Mouse (Mus musculus) stomach, adult 2 months (tissue): ENCODE data around the gene Ranbp1. TPM values are rescaled to one million over a fixed set of nuclear protein-coding genes. Genes with fewer than 3 reads are reported as not detected.

ENCODE experiments used
- polyA plus RNA-seq: library from polyadenylated mRNA; depleted of rRNA; stranded (reverse); fragments of >200 nt; gene quantifications from 2 replicates; pipeline ENCODE4 v1.2.3, GENCODE M21; 2012; rRNA removed

Gene Ranbp1
- polyA plus RNA-seq = 33.3 and 35.3 TPM in 2 replicates

DNA sequence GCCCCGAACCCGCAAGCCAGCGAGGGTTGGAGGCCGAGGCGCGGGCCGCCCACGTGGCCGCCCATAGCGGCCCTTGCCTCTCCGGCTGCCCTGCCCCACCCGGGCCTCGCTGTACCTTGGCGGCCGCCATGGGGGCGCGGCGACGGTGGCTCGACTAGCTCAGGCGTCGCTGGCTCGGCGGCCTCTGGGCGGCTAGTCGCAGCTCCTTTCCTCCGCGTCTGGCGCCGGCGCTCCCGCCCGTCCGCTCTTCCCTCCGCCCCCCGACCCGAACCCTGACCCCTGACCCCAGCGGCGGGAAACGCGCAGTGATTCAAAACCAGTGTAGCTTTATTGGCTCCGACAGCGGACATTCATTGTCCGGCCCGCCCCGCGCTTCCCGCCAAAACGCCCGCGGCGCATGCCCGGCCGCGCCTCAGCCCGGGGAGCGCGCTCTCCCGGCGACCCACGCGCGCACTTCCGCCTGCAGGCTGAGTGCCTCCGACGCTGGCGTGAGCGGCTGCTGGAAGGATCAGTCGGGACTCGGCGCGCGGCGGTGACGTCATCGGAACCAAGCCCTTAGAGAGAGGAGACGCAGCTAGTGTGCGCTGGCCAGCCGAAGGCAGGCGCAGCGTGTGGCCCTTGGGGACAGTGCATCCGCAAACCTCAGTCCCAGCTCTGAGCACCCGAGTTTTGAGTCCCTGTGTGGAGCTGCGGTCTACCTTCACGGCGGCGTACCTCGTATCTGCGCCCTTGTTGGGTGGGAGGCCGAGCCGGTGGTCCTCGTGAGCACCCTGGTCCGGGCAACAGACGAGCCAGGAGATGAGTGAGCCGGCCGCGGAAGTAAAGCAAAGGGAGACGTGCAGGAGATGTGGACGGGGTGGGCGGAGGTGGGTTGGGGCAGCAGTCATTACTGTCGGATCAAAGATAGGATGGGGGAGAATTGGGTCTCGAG, at the start of gene Ranbp1, which contains the start of gene Trmt2a:
Gene Ranbp1 (minus strand): TSS at position 300 of the 931 bp plus-strand sequence.
Gene Trmt2a (plus strand): TSS at position 247 of the 931 bp plus-strand sequence.

DNA sequence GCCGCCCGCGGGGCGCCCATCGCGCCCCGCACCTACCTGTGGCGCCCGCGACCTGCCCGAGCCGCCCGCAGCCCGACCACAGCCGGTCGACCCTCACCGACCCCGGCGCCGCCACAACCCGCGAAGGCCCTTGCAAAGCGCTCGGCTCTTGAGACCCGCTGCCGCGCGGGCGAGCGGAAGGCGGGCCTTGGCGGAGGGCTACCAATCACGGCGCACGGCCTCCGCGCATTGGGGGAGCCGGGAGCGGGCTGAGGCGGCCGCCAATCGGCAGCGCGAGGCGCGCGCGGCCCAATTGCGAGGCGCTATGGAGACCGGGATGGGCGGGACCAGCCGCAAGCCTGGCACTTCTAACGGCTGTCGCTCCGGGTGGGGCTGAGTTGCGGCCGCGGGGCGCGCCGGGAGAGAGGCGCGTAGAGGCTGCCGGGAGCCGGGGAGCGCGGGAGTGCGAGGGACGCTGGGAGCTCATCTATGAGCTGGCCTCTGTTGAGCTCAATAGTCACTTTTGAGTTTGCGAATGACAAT, 40.6 kb upstream of the Ranbp1 start, which contains the start of gene Dgcr8:
Gene Dgcr8 (minus strand): TSS at position 180 of the 522 bp plus-strand sequence.

DNA sequence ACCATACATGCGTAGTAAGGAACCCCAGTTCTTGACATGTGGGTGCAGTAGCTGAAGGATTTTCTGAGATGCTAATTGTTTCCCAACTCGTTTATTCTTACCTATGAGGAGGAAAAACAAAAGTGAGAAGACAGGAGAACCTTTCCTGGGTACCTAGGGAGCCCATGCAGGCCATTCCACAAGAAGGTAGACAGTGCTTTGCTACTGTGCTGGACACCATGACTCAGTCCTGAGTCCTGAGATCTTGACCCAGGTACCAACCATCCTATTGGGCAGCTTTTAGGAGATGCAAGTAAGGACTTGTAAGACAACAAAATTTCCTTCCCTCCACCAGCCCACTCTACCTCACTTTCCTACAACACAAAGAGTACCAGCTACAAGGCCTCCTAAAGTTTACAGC, 9.7 kb upstream of the Ranbp1 start, which contains the start of gene Gm49776:
Gene Gm49776 (minus strand): TSS at position 101 of the 400 bp plus-strand sequence.

DNA sequence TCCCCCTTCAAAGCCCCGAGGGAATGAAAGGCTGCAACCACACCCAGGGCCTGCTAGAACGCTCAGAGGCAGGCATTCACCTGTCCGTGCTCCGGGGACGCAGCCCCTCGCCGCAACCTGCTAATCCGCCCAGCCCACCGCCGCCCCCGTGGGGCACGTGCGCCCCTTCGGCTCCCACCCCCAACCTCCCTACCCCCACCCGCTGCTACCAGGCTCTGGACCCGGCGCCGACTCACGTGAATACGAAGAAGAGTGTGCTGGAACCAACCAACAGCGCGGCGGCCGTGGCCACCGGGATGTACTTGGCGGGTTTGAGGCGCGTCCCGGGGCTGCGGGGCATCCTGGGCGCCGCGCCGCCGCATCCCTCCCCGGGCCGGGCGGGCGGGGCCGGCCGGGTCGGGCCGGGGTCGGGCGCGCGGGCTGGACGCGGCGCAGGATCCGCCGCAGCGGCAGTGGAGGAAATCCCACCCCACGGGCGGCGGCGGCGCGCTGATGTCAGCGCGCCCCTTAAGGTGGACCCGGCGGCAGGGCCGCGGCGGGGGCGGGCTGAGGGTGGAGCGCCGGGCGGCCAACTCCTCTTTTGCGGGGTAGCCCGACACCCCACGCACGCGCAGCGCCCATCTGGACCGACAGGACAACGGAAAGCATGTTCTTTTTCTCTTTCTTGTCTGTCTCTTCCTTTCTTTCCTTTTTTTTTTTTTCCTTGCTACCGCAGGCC, 13.7 kb downstream of the Ranbp1 start, which contains the start of gene Zdhhc8:
Gene Zdhhc8 (minus strand): TSS at position 466 of the 718 bp plus-strand sequence.

DNA sequence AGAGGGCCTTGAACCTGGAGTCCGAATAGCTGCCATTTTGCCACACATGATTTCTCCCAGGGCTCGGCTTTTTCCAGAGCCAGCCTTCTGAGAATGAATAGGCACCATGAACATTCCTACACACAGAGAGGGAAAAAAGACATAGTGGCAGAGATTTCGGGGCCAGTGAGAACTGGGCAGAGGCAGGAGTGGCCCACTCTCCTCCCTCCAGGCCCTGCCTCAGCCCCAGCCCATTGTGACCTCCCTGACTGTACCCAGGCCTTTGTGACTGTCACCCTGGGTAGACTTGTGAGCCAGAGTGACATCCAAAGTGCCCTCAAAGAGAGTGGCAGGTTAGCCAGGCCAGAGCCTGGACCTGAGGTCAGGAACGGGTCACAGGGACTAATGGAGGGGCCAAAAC, 31.0 kb downstream of the Ranbp1 start, which contains the start of gene Ccdc188:
Gene Ccdc188 (plus strand): TSS at position 301 of the 400 bp plus-strand sequence.

Other genes with a start within 250 kb of the Ranbp1 start
- gene Dgcr6, start 195.9 kb downstream of the Ranbp1 start, polyA plus RNA-seq = 32.9 and 53.4 TPM in 2 replicates
- 17.1 and 18.7 TPM in 2 replicates for gene Prodh, start 158.5 kb downstream of the Ranbp1 start, polyA plus RNA-seq
- 8.3 and 11.5 TPM in 2 replicates for gene Rtn4r, start 121.1 kb downstream of the Ranbp1 start, polyA plus RNA-seq
- gene Ccdc188, start 30.9 kb downstream of the Ranbp1 start, polyA plus RNA-seq = not detected in 2 replicates
- gene Zdhhc8, start 13.6 kb downstream of the Ranbp1 start, polyA plus RNA-seq = 44.7 and 45.3 TPM in 2 replicates
- 21.1 and 23.2 TPM in 2 replicates for gene Trmt2a, start 53 bp downstream of the Ranbp1 start, polyA plus RNA-seq
- not detected in 2 replicates for gene Gm49776, start 9.6 kb upstream of the Ranbp1 start, polyA plus RNA-seq
- 2.6 and 4.9 TPM in 2 replicates for gene Dgcr8, start 40.5 kb upstream of the Ranbp1 start, polyA plus RNA-seq
- gene Tango2, start 99.4 kb upstream of the Ranbp1 start, polyA plus RNA-seq = 14.6 and 14.9 TPM in 2 replicates
- 6.5 and 9.3 TPM in 2 replicates for gene Arvcf, start 99.5 kb upstream of the Ranbp1 start, polyA plus RNA-seq
- 9.4 and 9.9 TPM in 2 replicates for gene Txnrd2, start 177.7 kb upstream of the Ranbp1 start, polyA plus RNA-seq
- 74.6 and 90.5 TPM in 2 replicates for gene Comt, start 178.1 kb upstream of the Ranbp1 start, polyA plus RNA-seq
- 6.6 and 10.6 TPM in 2 replicates for gene Gnb1l, start 250.0 kb upstream of the Ranbp1 start, polyA plus RNA-seq